Mouse (Mus musculus) lung, postnatal 0 days (tissue): Measurements from ENCODE around the gene Aifm1.

Experiments
- CTCF ChIP-seq: IDR thresholded peaks from 2 replicates; pipeline ENCODE4 v1.5.1; 2016; ENCODE audit warnings: antibody characterized with exemption, mild to moderate bottlenecking
- EP300 ChIP-seq: IDR thresholded peaks from 2 replicates; pipeline ENCODE4 v1.6.1; 2016; ENCODE audit warnings: antibody characterized with exemption, mild to moderate bottlenecking, control low read depth

- no peak for TF ChIP-seq EP300
- no peak for TF ChIP-seq CTCF
These were observed 84.3 kb downstream of the Aifm1 start for GRCm38 (mm10) chrX:48429100-48429499.
